Mouse (Mus musculus): ENCODE data around the gene 2510039O18Rik.

The 2510039O18Rik gene

GRCm38 (mm10) chr4:147936331-147936954, 4.3 kb upstream of the 2510039O18Rik start, which contains the start of gene Plod1:
Gene Plod1 (minus strand): TSS chr4:147936767.
- DNase-seq (ENCODE audit: low spot score in 2 of 2), result peak; percentile 48 to 53

GRCm38 (mm10) chr4:147937021-147937420, 3.7 kb upstream of the 2510039O18Rik start:
- DNase-seq (ENCODE audit: low spot score in 2 of 2), result no peak

- DNase-seq (ENCODE audit: low spot score in 2 of 2), result no peak
These were observed 3.2 kb upstream of the 2510039O18Rik start for GRCm38 (mm10) chr4:147937486-147937885.

GRCm38 (mm10) chr4:147938148-147939096, 2.3 kb upstream of the 2510039O18Rik start:
- DNase-seq (ENCODE audit: low spot score in 2 of 2), result no peak

- no peak for DNase-seq (ENCODE audit: low spot score in 2 of 2)
These were observed 584 bp upstream of the 2510039O18Rik start for GRCm38 (mm10) chr4:147940111-147940510.

- DNase-seq (ENCODE audit: low spot score in 2 of 2), result peak in 1 of 2 experiments; percentile 23
These were observed 638 bp downstream of the 2510039O18Rik start for GRCm38 (mm10) chr4:147941045-147942020.

- DNase-seq (ENCODE audit: low spot score in 2 of 2), result no peak
These were observed 2.3 kb downstream of the 2510039O18Rik start for GRCm38 (mm10) chr4:147943005-147943404.

- no peak for DNase-seq (ENCODE audit: low spot score in 2 of 2)
These were observed 6.8 kb downstream of the 2510039O18Rik start for GRCm38 (mm10) chr4:147947511-147947910.

GRCm38 (mm10) chr4:147953590-147953989, 12.9 kb downstream of the 2510039O18Rik start:
- DNase-seq (ENCODE audit: low spot score in 2 of 2), result no peak

GRCm38 (mm10) chr4:147957141-147957540, 16.4 kb downstream of the 2510039O18Rik start:
- DNase-seq (ENCODE audit: low spot score in 2 of 2), result no peak

GRCm38 (mm10) chr4:147959881-147960831, 19.5 kb downstream of the 2510039O18Rik start:
- peak in 1 of 2 experiments; percentile 38 for DNase-seq (ENCODE audit: low spot score in 2 of 2)

- DNase-seq (ENCODE audit: low spot score in 2 of 2), result no peak
These were observed 22.1 kb downstream of the 2510039O18Rik start for GRCm38 (mm10) chr4:147962781-147963180.

- DNase-seq (ENCODE audit: low spot score in 2 of 2), result no peak
These were observed 22.9 kb downstream of the 2510039O18Rik start for GRCm38 (mm10) chr4:147963623-147964022.

GRCm38 (mm10) chr4:147965712-147966111, 25.0 kb downstream of the 2510039O18Rik start:
- DNase-seq (ENCODE audit: low spot score in 2 of 2), result no peak

GRCm38 (mm10) chr4:147968816-147969215, 28.1 kb downstream of the 2510039O18Rik start:
- no peak for DNase-seq (ENCODE audit: low spot score in 2 of 2)

- no peak for DNase-seq (ENCODE audit: low spot score in 2 of 2)
These were observed 28.6 kb downstream of the 2510039O18Rik start for GRCm38 (mm10) chr4:147969337-147969736.

- no peak for DNase-seq (ENCODE audit: low spot score in 2 of 2)
These were observed 35.5 kb downstream of the 2510039O18Rik start for GRCm38 (mm10) chr4:147976237-147976636.

- DNase-seq (ENCODE audit: low spot score in 2 of 2), result no peak
These were observed 37.0 kb downstream of the 2510039O18Rik start for GRCm38 (mm10) chr4:147977726-147978125.

- no peak for DNase-seq (ENCODE audit: low spot score in 2 of 2)
These were observed 37.7 kb downstream of the 2510039O18Rik start for GRCm38 (mm10) chr4:147978391-147978790.

GRCm38 (mm10) chr4:147979441-147979860, 38.8 kb downstream of the 2510039O18Rik start:
- DNase-seq (ENCODE audit: low spot score in 2 of 2), result no peak

Measured in right cerebral cortex, postnatal 36 days (tissue).